Mouse (Mus musculus) c-Kit-positive CD71-positive TER-119-negative erythroid progenitor cells, embryonic 14.5 days (primary cell): ENCODE measurements around the gene Slc26a10.
A peak's percentile ranks its signal among the peaks of the same experiment; 100 is the strongest.

Experiments used
- DNase-seq: peaks from one replicate; pipeline ENCODE4 v3.0.0-alpha.2; 2013; ENCODE audit warnings: low read depth

Gene Slc26a10

DNA sequence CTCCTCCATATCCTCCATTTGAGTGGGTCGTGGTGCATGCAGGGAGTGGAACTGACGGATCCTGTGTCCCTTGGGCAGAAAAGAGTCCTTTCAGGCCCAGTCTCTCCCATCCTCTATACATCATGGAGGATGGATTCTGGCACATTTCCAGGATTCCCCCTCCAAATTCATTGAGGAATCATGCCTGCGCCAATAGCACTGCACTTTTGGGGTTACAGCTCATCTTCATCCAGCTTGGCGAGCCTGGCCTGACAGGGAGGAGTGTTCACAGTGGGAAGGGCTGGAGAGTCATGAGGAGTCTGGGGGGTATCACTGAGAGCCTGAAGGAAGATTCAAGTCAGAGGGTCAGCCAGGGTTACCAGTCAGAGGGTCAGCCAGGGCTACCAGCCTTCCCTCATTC is 2.2 kb upstream of the Slc26a10 start:
- no peak for DNase-seq

DNA sequence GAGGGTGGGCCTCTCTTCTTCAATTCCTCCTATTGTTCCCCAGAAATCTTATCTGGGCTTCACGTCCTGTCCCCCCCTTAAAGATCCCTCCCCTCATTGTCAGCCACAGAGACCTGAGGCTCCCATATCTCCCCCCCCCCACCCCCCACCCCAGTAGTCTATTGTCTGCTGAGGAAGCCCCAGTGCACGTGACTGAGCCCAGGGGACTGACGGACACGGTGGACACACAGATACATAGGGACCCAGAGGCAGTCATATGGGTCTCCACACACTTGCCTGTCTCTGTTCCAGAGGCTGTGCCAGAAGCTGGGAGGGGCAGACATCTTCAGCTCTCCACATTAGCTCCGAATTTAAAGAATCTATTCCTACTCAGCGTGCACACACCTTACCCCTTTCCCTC is 1.1 kb upstream of the Slc26a10 start:
- DNase-seq = no peak

DNA sequence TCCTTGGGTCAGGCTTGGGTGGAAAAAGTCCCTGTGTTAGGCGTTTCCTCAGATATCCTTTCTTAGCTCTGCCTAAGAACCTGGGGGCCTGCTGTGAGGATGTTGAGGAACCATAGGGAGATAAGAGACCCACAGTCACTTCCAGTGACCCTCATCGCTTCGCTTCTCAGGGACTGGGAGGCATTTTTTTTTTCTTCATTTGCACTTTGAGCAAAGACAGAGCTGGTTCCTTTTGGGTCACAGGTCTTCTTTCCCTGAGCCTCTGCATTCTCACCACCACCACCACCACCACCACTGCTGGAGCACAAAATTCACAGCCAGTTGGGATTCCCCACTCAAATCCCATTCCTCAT is 226 bp upstream of the Slc26a10 start:
- DNase-seq = no peak

DNA sequence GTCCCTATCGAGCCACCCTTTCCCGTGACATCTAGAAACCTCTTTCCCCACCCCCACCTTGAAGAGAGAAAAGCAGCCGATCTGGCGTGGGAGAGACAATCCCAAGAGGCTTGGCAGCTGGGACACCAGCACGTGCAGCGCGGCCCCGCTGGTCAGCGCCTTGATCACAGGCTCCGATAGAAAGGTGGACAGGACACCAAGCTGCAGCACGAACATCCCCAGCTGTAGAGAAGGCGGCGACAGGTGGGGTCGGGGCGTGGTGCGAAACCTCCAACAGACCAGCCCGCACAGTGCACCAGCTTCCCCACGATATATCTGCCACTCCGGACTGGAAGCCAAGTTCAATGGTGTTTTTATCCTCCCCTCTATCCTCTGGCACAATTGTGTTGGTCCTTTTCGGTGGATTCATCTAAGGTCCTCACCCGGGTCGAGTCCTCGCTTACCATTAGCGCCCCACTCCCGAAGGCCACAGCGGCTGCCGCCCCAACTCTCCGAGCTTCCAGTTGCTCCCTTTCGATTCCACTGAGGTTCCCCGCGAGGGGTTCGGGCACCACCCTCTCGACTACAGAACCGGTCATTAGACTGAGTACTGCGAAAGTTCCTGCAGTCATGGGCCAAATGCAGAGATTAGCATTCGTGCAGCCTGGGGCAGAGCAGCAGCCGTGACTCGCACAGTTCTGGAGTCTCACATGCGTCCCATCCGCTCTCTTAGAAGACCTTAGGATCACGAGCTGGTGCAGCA is 2.0 kb downstream of the Slc26a10 start:
- DNase-seq = no peak

DNA sequence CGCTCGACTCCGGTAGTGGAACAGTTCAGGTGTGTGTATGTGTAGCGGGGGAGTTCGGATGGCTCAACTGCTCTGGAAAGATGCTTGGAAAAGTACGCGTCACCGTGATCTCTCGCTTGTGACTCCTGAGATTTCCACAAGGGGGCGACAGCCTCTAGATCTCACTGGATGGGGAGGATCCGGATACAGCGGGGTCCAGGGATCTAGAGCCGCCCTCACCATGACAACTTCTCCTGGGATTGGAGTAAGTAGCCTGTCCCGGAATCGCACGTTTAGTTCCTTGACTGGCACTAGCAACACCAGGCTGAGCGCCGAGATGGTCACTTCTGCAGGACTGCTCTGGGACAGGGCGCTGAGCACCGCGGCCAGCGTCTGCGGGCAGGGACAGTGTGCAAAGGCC is 2.7 kb downstream of the Slc26a10 start:
- peak; percentile 74 for DNase-seq

DNA sequence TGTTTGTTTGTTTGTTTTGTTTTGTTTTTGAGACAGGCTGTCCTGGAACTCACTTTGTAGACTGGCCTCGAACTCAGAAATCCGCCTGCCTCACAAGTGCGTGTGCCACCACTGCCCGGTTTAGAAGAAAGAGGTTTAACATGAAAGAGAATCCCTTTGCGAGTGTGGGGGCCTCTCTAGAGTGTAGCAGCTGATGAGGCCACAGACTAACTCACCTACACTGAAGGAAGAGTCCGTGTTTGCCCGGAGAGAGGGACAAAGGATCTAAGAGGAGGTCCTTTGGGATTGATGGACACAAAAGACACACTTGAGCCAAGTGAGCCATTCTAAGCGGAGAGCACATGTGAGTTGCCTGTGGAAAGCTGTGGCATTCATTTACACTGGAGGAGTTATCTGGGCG is 3.2 kb downstream of the Slc26a10 start:
- DNase-seq = no peak

DNA sequence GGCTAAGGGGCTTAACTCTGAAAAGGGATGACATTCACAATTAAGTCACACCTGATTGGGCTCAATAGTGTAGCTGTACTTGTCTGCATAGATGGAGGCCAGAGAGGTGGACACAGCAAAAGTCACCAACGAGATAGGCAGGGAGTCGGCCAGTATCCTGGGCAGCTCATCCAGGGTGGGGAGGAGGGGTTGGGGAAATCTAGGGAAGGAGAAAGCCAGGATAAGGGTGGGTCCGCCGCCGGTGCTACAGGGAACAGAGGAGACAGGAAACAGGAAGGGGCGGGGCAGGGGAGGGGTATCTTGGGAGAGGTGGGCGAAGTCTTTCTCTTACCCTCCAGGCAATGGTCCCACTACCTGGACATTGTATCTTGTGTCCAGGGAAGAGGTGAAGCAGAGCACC is 3.7 kb downstream of the Slc26a10 start:
- DNase-seq = no peak

DNA sequence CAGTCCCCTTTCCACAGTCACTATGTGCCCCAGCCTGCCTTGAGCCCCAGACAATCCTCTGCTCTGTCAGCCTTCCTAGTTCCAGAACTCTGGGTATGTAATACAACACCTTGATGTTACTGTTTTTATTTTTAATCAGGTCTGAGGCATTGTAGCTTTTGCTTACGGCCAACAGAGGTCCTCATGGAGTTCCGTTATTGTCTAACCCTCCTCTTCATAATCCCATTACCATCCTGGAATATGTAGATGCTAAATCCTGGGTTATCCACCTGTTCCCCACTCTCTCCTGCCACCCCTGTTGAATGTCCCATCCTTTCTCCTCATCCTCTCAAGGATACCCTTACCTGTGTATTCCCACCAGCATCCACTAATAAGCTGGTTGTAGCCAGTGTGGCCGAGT is 4.2 kb downstream of the Slc26a10 start:
- no peak for DNase-seq

DNA sequence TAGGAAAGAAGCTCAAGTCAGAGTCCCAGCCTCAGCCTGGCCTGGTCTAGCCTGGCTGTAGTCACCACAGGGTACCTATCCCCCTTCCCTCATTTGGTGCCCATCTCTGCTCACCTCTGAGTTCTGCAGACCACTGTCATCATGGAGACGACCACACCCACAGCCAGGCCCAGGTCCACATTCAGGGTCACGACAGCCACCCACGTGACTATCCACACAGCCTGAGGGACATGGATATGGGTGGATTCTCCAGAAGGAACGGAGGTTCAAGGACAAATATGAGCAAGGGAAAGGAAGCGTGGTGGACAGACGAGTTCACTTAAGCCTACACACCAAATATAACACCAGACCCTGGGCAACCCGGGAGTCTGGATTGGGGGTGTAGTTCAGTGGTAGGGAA is 6.3 kb downstream of the Slc26a10 start:
- DNase-seq = no peak

DNA sequence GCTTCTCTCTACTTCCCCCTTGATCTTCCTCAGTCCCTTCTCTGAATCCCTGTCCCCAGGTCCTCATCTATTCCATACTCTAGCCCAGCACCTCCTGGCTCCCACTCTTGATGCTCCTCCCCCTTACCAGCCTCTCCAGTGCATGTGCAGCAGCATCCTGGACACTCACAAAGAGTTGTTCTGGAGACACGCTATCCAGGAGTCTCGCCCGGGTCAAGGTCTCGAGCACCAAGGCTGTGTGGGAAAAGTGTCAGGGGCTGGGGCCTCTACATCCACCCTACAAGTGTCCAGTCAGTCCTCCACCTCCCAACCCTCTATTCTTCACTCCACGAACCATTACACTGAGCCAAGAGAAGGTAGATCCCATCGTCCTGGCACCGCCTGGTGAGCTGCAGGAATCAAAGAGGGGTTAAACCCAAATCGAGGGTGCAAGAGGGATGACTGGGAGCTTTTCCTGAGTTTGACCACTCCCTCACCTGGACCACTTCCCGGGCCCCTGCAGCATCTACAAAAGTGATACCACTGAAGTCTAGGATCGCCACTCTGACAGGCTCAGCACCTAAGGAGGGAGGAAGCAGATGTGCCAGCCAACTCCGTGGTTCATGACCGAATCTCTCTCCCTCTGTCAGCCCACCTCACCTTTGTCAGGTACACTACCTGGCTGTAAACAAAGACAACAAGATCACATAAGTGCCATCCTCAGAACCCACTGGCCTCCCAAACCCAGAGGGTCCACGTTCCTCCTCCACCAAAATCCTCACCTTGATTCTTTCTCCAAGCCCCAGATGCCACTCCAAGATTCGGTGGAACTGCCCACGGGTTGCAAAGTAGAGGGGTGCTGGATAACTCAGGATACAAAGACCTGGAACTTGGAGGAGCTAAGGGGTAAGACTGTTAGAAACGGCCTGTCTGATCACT is 7.0 kb downstream of the Slc26a10 start:
- no peak for DNase-seq

DNA sequence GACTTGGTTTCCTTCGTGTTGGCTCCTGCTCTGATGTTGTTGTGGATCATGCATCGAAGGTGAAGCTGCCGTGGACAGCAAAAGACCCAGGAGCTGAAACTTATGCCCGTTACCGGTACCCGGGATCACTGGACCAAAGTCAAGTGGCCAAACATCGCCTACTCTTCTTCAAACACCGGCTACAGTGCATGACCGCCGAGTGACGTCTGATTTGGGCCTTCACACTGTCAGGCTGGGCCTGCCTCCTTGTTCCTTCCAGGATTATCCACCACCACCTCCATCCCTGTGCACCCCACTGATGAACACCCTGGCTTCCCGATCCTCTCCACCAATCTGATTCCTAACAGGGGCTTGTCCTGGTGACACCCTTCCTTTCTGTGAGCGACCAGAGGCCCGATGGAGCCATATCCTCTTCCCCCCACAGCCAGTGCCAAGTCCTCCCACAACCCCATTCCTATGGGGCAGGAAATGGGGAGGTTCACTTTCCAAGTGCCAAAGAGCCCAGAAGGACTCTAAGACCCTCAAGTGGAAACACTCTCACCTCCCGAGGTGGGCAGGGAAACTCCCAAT is 8.7 kb downstream of the Slc26a10 start:
- DNase-seq = no peak

DNA sequence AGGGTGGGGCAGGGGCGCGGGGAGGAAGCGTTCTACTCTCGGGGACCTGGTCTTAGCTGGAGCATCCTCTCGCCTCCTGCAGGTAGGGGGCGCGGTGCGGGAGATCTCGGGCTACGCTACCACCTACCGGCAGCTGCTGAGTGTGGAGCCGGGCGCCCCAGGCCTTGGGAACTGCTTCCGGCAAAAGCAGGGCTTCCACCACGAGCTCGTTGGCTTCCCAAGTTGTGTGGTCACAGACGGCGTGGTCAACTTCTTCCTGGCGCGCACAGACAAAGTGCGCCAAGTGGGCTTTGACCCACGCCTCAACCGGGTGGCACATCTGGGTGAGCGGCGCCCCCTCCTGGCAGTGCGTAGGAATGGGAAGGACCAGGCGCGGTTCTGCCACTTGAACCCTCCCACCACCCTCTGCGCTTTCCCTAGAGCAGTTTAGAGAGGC is 9.6 kb downstream of the Slc26a10 start:
- DNase-seq = no peak

DNA sequence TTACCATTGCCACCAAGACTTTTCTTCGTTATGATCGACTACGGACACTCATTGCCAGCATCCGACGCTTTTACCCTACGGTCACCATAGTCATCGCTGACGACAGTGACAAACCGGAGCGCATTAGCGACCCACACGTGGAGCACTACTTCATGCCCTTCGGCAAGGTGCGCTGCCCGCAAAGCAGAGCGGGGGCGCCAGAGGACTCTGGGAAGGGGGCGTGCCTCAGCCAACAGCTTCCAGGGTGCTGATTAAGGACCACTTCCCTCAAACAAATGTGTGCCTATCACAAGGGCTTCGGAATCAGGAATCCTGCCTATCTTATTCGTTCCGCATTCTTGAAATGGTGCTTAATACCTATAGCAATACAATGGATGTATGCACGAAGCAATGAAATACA is 10.4 kb downstream of the Slc26a10 start:
- peak; percentile 49 for DNase-seq

DNA sequence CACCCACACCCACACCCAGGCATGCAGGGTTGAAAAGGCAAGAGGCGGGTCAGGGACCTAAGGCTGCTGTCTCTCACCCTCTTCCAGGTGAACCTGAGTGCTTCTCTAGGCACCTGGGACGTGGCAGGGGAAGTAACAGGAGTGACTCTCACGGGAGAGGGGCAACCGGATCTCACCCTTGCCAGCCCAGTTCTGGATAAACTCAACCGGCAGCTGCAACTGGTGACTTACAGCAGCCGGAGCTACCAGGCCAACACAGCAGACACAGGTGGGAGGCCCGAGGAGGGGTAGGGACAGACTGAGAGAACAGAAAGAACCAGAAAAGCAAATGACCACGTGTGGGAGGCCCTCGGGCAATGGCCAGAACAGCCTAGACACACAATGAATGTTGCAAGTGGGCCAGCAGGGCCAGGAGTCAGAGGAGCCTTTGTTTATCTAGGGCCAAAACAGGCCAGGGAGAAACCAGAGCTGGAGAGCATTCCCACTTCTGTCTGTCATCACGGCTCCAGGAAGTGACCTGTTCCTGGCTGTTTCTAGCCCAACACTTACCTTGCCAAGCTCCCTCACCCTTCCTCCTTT is 12.7 kb downstream of the Slc26a10 start:
- no peak for DNase-seq

DNA sequence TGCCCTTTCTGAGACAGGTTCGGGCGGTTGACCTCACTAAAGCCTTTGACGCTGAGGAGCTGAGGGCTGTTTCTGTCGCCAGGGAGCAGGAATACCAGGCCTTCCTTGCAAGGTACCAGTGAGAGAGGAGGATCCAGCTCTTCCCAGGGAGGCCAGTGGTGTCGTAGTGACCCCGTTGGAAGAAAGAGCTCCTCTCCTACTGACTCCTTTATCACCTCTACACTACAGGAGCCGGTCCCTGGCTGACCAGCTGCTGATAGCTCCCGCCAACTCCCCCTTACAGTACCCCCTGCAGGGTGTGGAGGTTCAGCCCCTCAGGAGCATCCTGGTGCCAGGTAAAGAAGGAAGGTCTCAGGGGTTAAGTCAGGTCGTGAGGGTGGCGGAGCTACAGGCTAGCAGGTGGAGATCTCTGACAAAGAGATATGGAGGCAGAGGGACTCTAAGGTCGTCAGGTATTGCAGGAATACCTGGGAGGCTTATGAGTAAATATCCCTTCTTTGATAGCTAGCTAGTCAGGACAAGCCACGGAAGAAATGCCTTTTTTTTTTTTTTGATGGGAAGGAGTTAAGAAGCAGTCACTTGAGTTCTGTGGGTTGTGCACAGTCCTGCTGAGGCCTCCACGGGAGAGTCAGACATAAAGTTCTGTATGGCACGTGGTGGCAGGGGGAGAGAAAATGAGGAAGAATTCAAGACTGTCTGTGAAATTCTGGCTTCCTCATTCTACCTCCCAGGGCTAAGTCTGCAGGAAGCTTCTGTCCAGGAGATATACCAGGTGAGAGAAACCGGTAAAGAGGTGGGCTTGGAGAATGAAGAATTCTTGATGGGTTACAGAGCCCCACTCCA is 13.5 kb downstream of the Slc26a10 start:
- DNase-seq = no peak

DNA sequence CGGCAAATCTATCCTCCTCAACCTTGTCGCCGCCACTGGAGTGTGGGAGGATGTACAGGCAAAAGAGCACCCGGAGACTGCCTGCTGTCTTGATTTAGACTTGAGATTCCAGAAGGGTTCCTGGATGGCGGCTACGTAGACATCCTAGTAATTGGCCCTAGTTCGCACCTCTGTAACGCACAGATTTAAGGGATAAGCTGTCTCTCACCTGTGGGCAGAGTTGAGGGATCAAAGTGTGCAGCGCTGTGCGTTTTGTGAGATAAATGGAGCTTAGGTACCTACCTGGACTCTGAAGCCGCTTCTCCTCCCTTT is 14.1 kb downstream of the Slc26a10 start:
- no peak for DNase-seq

DNA sequence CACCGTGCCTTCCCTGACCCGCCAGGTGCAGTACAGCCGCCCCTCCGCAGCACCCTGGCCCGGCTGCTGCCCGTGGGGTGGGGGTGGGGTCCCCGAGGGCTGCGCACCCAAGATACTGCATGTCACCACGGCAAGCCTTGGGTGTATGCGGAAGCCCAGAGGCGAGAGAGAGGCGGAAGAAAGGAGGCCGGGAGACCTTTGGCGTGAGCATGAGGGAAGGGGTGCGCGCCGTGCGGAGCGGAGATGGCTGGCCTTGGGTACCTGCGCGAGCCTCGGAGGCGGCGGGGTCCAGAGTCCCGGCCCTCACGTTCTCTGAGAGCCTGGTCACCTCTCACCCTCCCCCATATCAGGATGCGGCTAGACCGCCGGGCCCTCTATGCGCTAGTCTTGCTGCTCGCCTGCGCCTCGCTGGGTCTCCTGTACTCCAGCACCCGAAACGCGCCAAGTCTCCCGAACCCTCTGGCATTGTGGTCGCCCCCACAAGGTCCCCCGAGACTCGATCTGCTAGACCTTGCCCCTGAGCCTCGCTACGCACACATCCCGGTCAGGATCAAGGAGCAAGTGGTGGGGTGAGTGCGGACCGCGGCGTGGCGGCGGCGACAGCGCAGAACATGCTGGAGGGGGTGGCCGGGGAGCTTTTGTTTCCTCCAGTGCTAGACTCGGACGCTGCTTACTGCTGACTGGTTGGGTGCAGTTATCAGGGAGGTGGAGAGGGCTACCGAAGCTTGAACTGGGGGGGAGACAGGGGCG is 14.6 kb downstream of the Slc26a10 start:
- no peak for DNase-seq

DNA sequence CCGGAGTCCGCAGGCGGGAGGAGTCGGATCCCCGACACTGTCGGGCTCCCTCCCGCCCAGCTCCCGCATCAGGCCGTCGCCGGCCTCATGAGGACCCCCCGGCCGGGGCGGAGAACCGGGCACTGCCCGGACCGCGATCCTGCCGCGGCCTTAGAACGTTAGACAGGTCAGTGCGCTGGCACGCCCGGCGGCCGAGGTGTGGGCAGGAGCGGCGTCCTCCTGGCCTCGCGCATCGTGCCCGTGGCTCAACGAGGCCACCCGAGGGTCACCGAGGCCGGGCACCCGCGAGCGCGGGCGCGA is 15.1 kb downstream of the Slc26a10 start:
- DNase-seq = no peak

DNA sequence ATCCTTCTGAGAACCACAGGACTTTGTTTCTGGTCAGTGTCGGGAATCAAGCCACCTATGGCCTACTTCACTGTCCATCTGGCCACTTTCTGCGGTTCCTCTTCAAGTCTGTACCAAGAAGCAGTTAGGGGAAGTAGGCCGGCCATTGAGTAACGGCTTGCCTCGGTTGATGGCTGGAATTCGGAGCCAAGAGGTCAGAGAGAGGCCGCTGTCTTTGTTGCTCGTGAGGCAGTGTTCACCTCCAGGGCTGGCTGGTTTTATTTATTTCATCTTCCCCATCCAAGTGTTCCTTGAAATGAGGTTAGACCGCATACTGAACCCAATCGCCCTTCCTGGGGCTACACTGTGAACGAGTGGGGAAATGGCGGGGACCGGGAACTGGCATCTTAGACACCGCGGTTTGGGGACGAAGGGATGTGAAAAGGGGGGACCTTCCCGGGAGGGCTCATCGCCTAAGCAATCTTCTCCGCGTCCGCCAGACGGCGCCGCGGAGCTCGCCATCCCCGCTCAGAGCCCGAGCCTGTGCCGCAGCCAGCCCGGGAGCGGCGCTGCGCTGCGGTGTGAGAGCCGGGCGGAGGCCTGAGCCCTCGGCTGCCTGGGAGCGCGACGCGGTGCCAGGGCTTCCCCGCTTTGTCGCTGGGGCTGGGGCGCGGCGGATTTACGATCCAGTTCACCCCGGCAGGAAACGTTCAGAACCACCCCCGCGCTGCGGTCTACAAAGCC is 15.7 kb downstream of the Slc26a10 start, which contains the start of gene B4galnt1:
TSS of gene B4galnt1 (plus strand) at position 595 of the 723 bp plus-strand sequence.
- DNase-seq = peak; percentile 70

DNA sequence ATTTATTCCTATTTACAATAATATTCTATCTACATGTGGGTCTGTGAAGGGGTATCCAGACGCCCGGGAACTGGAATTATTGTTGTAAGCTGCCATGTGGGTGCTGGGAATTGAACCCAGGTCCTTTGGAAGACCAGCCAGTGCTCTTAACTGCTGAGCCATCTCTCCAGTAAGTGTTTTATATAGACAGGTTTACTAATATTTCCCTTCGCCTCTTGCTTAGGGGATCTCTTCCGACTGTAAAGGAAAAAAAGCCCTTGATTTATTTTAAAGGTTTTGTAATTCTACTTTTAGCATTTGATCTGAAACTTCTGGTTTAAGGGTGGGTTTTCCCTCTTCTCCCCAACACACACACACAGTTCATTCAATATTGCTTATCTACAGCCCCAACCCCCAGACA is 16.3 kb downstream of the Slc26a10 start:
- DNase-seq = no peak
